Mouse (Mus musculus) heart, embryonic 13.5 days (tissue): Measurements from ENCODE around the gene Ptprg. TPM values are rescaled to one million over a fixed set of nuclear protein-coding genes. Genes with fewer than 3 reads are reported as not detected.

ENCODE experiments used
- ATAC-seq: fragments of 200-750 bp; cut with Nextera tagmentation; 2 replicates; pipeline ENCODE4 v1.8.0; 2017; ENCODE audit warnings: moderate TSS enrichment; ENCODE audit not compliant: insufficient number of reproducible peaks, low FRiP score, low TSS enrichment; ENCODE audit errors: extremely low read depth
- H3K27ac ChIP-seq: fragments of 300-500 bp; sonication (generic); replicated peaks from 2 replicates; pipeline ENCODE4 v1.5.1; 2015; ENCODE audit warnings: moderate library complexity, mild to moderate bottlenecking, inconsistent platforms
- H3K27me3 ChIP-seq: fragments of 300-500 bp; sonication (generic); replicated peaks from 2 replicates; pipeline ENCODE4 v1.6.1; 2015; ENCODE audit warnings: mild to moderate bottlenecking, inconsistent platforms
- H3K36me3 ChIP-seq: fragments of 300-500 bp; sonication (generic); 2 replicates; pipeline ENCODE4 v1.6.1; 2015; ENCODE audit warnings: mild to moderate bottlenecking, inconsistent platforms
- H3K4me1 ChIP-seq: fragments of 300-500 bp; sonication (generic); 2 replicates; pipeline ENCODE4 v1.6.1; 2015; ENCODE audit warnings: inconsistent platforms
- H3K4me2 ChIP-seq: fragments of 300-500 bp; sonication (generic); 2 replicates; pipeline ENCODE4 v1.6.1; 2015; ENCODE audit warnings: inconsistent platforms, mild to moderate bottlenecking, moderate library complexity
- H3K4me3 ChIP-seq: fragments of 300-500 bp; sonication (generic); 2 replicates; pipeline ENCODE4 v1.5.1; 2015; ENCODE audit warnings: moderate library complexity, mild to moderate bottlenecking, inconsistent platforms
- H3K9ac ChIP-seq: fragments of 300-500 bp; sonication (generic); 2 replicates; pipeline ENCODE4 v1.6.1; 2015; ENCODE audit warnings: inconsistent platforms, mild to moderate bottlenecking, moderate library complexity
- H3K9me3 ChIP-seq: fragments of 300-500 bp; sonication (generic); 2 replicates; pipeline ENCODE4 v1.6.1; 2016; ENCODE audit warnings: inconsistent platforms
- WGBS: fragments of 180-500 bp; shearing (Covaris S2); methylation state at CpG from one replicate; pipeline ENCODE4 v1.1.7; 2015; ENCODE audit warnings: mixed read lengths; 5-methylcytosine and 5-hydroxymethylcytosine counted together
- polyA plus RNA-seq: library from polyadenylated mRNA; unstranded; fragments of >200 nt; fragmentation: Nextera tagmentation; extraction: Ambion mirVana; gene quantifications from 2 replicates; pipeline ENCODE4 v1.2.1, GENCODE M21; 2015

The Ptprg gene
- polyA plus RNA-seq, 1 experiment from 2014 or later, result 18.3 TPM

GRCm38 (mm10) chr14:12085078-12085477 lies 531.7 kb downstream of the Ptprg start:
- no peak overlapping the region for H3K9ac ChIP-seq
- no peaks in the 10 kb centered on the region for H3K27me3 ChIP-seq
- 77% methylated on average over 4 of the region's 4 CpGs for WGBS
- H3K36me3 ChIP-seq, result no peaks in the 10 kb centered on the region
- no peak overlapping the region for H3K4me2 ChIP-seq
- no peaks in the 10 kb centered on the region for H3K9me3 ChIP-seq
- no peak overlapping the region for H3K27ac ChIP-seq
- H3K4me3 ChIP-seq, result no peak overlapping the region
- ATAC-seq, result no peak
- H3K4me1 ChIP-seq, result peaks cover 10% of the 10 kb centered on the region

GRCm38 (mm10) chr14:12086167-12086566 lies 532.8 kb downstream of the Ptprg start:
- no peaks in the 10 kb centered on the region for H3K27me3 ChIP-seq
- H3K4me3 ChIP-seq, result no peak overlapping the region
- WGBS, result 61% methylated on average over 5 of the region's 5 CpGs
- H3K4me2 ChIP-seq, result no peak overlapping the region
- H3K4me1 ChIP-seq, result peaks cover 11% of the 10 kb centered on the region
- no peaks in the 10 kb centered on the region for H3K36me3 ChIP-seq
- no peaks in the 10 kb centered on the region for H3K9me3 ChIP-seq
- no peak overlapping the region for H3K27ac ChIP-seq
- ATAC-seq, result no peak
- no peak overlapping the region for H3K9ac ChIP-seq

- H3K4me1 ChIP-seq, result peaks cover 11% of the 10 kb centered on the region
- no peak overlapping the region for H3K27ac ChIP-seq
- ATAC-seq, result no peak
- no peak overlapping the region for H3K4me3 ChIP-seq
- H3K4me2 ChIP-seq, result no peak overlapping the region
- no peaks in the 10 kb centered on the region for H3K27me3 ChIP-seq
- H3K9me3 ChIP-seq, result no peaks in the 10 kb centered on the region
- H3K36me3 ChIP-seq, result no peaks in the 10 kb centered on the region
- no peak overlapping the region for H3K9ac ChIP-seq
Measured at GRCm38 (mm10) chr14:12089954-12090353, 536.6 kb downstream of the Ptprg start.

- H3K4me2 ChIP-seq, result no peak overlapping the region
- H3K9ac ChIP-seq, result no peak overlapping the region
- H3K4me3 ChIP-seq, result no peak overlapping the region
- no peaks in the 10 kb centered on the region for H3K27me3 ChIP-seq
- 73% methylated on average over 3 of the region's 3 CpGs for WGBS
- peaks cover 7% of the 10 kb centered on the region for H3K4me1 ChIP-seq
- no peaks in the 10 kb centered on the region for H3K36me3 ChIP-seq
- ATAC-seq, result no peak
- no peaks in the 10 kb centered on the region for H3K9me3 ChIP-seq
- H3K27ac ChIP-seq, result no peak overlapping the region
Measured at GRCm38 (mm10) chr14:12091730-12092129, 538.4 kb downstream of the Ptprg start.

GRCm38 (mm10) chr14:12099390-12100333 lies 546.3 kb downstream of the Ptprg start:
- Histone ChIP-seq H3K9me3 (no peaks in the 10 kb centered on the region), H3K4me2 (no peak overlapping the region), H3K4me3 (no peak overlapping the region), H3K27ac (no peak overlapping the region), H3K27me3 (no peaks in the 10 kb centered on the region), H3K9ac (no peak overlapping the region), H3K36me3 (no peaks in the 10 kb centered on the region), H3K4me1 (peaks cover 12% of the 10 kb centered on the region)
- no peak for ATAC-seq
- 56% methylated on average over 12 of the region's 12 CpGs for WGBS

GRCm38 (mm10) chr14:12102389-12103325 lies 549.3 kb downstream of the Ptprg start:
- Histone ChIP-seq H3K36me3 (no peaks in the 10 kb centered on the region), H3K27ac (no peak overlapping the region), H3K27me3 (no peaks in the 10 kb centered on the region), H3K9ac (no peak overlapping the region), H3K4me3 (no peak overlapping the region), H3K9me3 (no peaks in the 10 kb centered on the region), H3K4me1 (peaks cover 12% of the 10 kb centered on the region), H3K4me2 (no peak overlapping the region)
- no peak for ATAC-seq
- 75% methylated on average over 11 of the region's 11 CpGs for WGBS

- Histone ChIP-seq H3K27me3 (no peaks in the 10 kb centered on the region), H3K4me3 (no peak overlapping the region), H3K36me3 (no peaks in the 10 kb centered on the region), H3K9ac (no peak overlapping the region), H3K9me3 (no peaks in the 10 kb centered on the region), H3K4me1 (peaks cover 9% of the 10 kb centered on the region), H3K4me2 (no peak overlapping the region), H3K27ac (no peak overlapping the region)
- 54% methylated on average over 12 of the region's 12 CpGs for WGBS
- no peak for ATAC-seq
Measured at GRCm38 (mm10) chr14:12104297-12105155, 551.2 kb downstream of the Ptprg start.

- H3K27ac ChIP-seq, result no peak overlapping the region
- ATAC-seq, result no peak
- H3K9ac ChIP-seq, result no peak overlapping the region
- H3K4me1 ChIP-seq, result peaks cover 6% of the 10 kb centered on the region
- no peak overlapping the region for H3K4me3 ChIP-seq
- H3K27me3 ChIP-seq, result no peaks in the 10 kb centered on the region
- H3K4me2 ChIP-seq, result no peak overlapping the region
- WGBS, result 80% methylated on average over 2 of the region's 2 CpGs
- H3K36me3 ChIP-seq, result no peaks in the 10 kb centered on the region
- H3K9me3 ChIP-seq, result no peaks in the 10 kb centered on the region
Measured at GRCm38 (mm10) chr14:12105156-12105430, 551.8 kb downstream of the Ptprg start.

GRCm38 (mm10) chr14:12105593-12105992 lies 552.3 kb downstream of the Ptprg start:
- no peaks in the 10 kb centered on the region for H3K36me3 ChIP-seq
- H3K4me2 ChIP-seq, result no peak overlapping the region
- H3K27ac ChIP-seq, result no peak overlapping the region
- WGBS, result 75% methylated on average over 3 of the region's 3 CpGs
- H3K9me3 ChIP-seq, result no peaks in the 10 kb centered on the region
- ATAC-seq, result no peak
- no peak overlapping the region for H3K4me3 ChIP-seq
- no peaks in the 10 kb centered on the region for H3K27me3 ChIP-seq
- H3K9ac ChIP-seq, result no peak overlapping the region
- peaks cover under 1% of the 10 kb centered on the region; the same call in 1 of the 2 replicates for H3K4me1 ChIP-seq

- H3K4me3 ChIP-seq, result no peak overlapping the region
- H3K4me2 ChIP-seq, result no peak overlapping the region
- H3K9ac ChIP-seq, result no peak overlapping the region
- ATAC-seq, result no peak
- no peaks in the 10 kb centered on the region for H3K36me3 ChIP-seq
- no peaks in the 10 kb centered on the region for H3K27me3 ChIP-seq
- peaks cover 12% of the 10 kb centered on the region for H3K4me1 ChIP-seq
- 57% methylated on average over 7 of the region's 7 CpGs for WGBS
- H3K9me3 ChIP-seq, result no peaks in the 10 kb centered on the region
- H3K27ac ChIP-seq, result no peak overlapping the region
Measured at GRCm38 (mm10) chr14:12107459-12107858, 554.1 kb downstream of the Ptprg start.

- no peak for ATAC-seq
- H3K4me1 ChIP-seq, result peaks cover 17% of the 10 kb centered on the region
- no peaks in the 10 kb centered on the region for H3K27me3 ChIP-seq
- H3K9me3 ChIP-seq, result no peaks in the 10 kb centered on the region
- no peak overlapping the region for H3K9ac ChIP-seq
- no peak overlapping the region for H3K4me2 ChIP-seq
- no peak overlapping the region for H3K27ac ChIP-seq
- no peaks in the 10 kb centered on the region for H3K36me3 ChIP-seq
- 73% methylated on average over 7 of the region's 7 CpGs for WGBS
- H3K4me3 ChIP-seq, result no peak overlapping the region
Measured at GRCm38 (mm10) chr14:12107991-12108390, 554.7 kb downstream of the Ptprg start.
